9 mouse cellular contexts compared by ENCODE assay signal in genomic region chr8:126382749-126383148, GRCm38 (mm10). TPM values are rescaled to one million over a fixed set of nuclear protein-coding genes. Genes with fewer than 3 reads are reported as not detected.
DNase-seq lines count a peak whose midpoint lies in the region; ATAC-seq and TF ChIP-seq lines count a peak whose summit lies in the region.
"Had no signal": no experiment of that assay in that cellular context is flagged by ENCODE, and none has a peak within 500 bp of the region (broad histone marks: within the 10 kb centered on the region; RNA-seq: fewer than 3 reads in every experiment).

No protein-coding gene starts in this region.

- H3K9ac ChIP-seq in forebrain, postnatal 0 days = no peak overlapping the region
- H3K9ac ChIP-seq in forebrain, embryonic 13.5 days = no peak overlapping the region
- H3K9ac ChIP-seq in embryonic facial prominence, embryonic 11.5 days (replicated peaks; ENCODE audit: low read length) = no peak overlapping the region

- no peaks in the 10 kb centered on the region for H3K9me3 ChIP-seq in forebrain, postnatal 0 days (ENCODE audit: low read length)
- H3K9me3 ChIP-seq in forebrain, embryonic 13.5 days (replicated peaks) = no peaks in the 10 kb centered on the region
- no peaks in the 10 kb centered on the region for H3K9me3 ChIP-seq in embryonic facial prominence, embryonic 11.5 days (replicated peaks; ENCODE audit: control insufficient read depth, low read length)

- no peaks in the 10 kb centered on the region for H3K27me3 ChIP-seq in forebrain, postnatal 0 days (ENCODE audit: insufficient read depth, low read length)
- 0 out of 2 replicates have a peak, but pooled peaks cover 3% of the 10 kb centered on the region for H3K27me3 ChIP-seq in forebrain, embryonic 13.5 days
- H3K27me3 ChIP-seq in embryonic facial prominence, embryonic 11.5 days (ENCODE audit: control insufficient read depth, insufficient read depth, low read length) = no peaks in the 10 kb centered on the region

- no peaks in the 10 kb centered on the region for H3K4me1 ChIP-seq in forebrain, postnatal 0 days (ENCODE audit: insufficient read depth)
- no peaks in the 10 kb centered on the region for H3K4me1 ChIP-seq in forebrain, embryonic 13.5 days
- no peaks in the 10 kb centered on the region for H3K4me1 ChIP-seq in embryonic facial prominence, embryonic 11.5 days (ENCODE audit: control insufficient read depth, insufficient read depth, low read length)

- WGBS in forebrain, postnatal 0 days = 79% methylated on average over 5 of the region's 5 CpGs
- WGBS in forebrain, embryonic 13.5 days = 65% methylated on average over 5 of the region's 5 CpGs
- 69% methylated on average over 5 of the region's 5 CpGs for whole genome bisulfite sequencing in embryonic facial prominence, embryonic 11.5 days

- peak; percentile 37 for DNase-seq in forebrain, postnatal 0 days
- peak; percentile 10 for DNase-seq in urinary bladder, postnatal 14 days (ENCODE audit: low spot score)
- no peak for DNase-seq in urinary bladder, adult 2 months (ENCODE audit: low spot score)
- peak; percentile 55 for DNase-seq in embryonic facial prominence, embryonic 11.5 days (ENCODE audit: low spot score)
- peak; percentile 20 to 35 for DNase-seq in left cerebral cortex, adult 8-10 months (ENCODE audit: low spot score in 2 of 2)
- DNase-seq in right cerebral cortex, adult 2 months (ENCODE audit: low spot score in 2 of 2) = peak; percentile 49 to 56
- no peak for DNase-seq in heart, postnatal 36 days

- H3K4me2 ChIP-seq in forebrain, postnatal 0 days (ENCODE audit: low read depth) = no peak overlapping the region
- H3K4me2 ChIP-seq in forebrain, embryonic 13.5 days = no peak overlapping the region
- no peak overlapping the region for H3K4me2 ChIP-seq in embryonic facial prominence, embryonic 11.5 days (ENCODE audit: low read depth, low read length)

- TF ChIP-seq CTCF in forebrain, postnatal 0 days (IDR thresholded peaks at IDR 0.05; ENCODE audit: low read depth) = peak; percentile 78

- no peak for ATAC-seq in forebrain, postnatal 0 days
- ATAC-seq in forebrain, embryonic 13.5 days = no peak
- no peak for ATAC-seq in embryonic facial prominence, embryonic 11.5 days (replicated peaks; ENCODE audit: insufficient number of reproducible peaks, low FRiP score, low TSS enrichment, low read depth)

- intact Hi-C loops in heart, postnatal 36 days (cut with DNase I) = loop anchor here (5.0 to 10.0 kb wide), 2 partner anchors 125 to 428 kb away; no protein-coding TSS in a partner anchor

- no peak overlapping the region for H3K4me3 ChIP-seq in forebrain, postnatal 0 days (ENCODE audit: low read depth, low read length)
- H3K4me3 ChIP-seq in forebrain, embryonic 13.5 days = no peak overlapping the region
- H3K4me3 ChIP-seq in embryonic facial prominence, embryonic 11.5 days (ENCODE audit: low read depth, low read length) = no peak overlapping the region

- H3K27ac ChIP-seq in forebrain, postnatal 0 days (ENCODE audit: low read depth, low read length) = no peak overlapping the region
- H3K27ac ChIP-seq in forebrain, embryonic 13.5 days = no peak overlapping the region
- H3K27ac ChIP-seq in embryonic facial prominence, embryonic 11.5 days (replicated peaks; ENCODE audit: low read depth, low read length) = no peak overlapping the region

- H3K36me3 ChIP-seq in forebrain, postnatal 0 days (ENCODE audit: insufficient read depth) = no peaks in the 10 kb centered on the region
- no peaks in the 10 kb centered on the region for H3K36me3 ChIP-seq in forebrain, embryonic 13.5 days (ENCODE audit: poor library complexity, severe bottlenecking)
- H3K36me3 ChIP-seq in embryonic facial prominence, embryonic 11.5 days (replicated peaks; ENCODE audit: control insufficient read depth, insufficient read depth, low read depth, low read length) = no peaks in the 10 kb centered on the region
- H3K36me3 ChIP-seq: G1E had no signal

RNA-seq across cellular contexts. Expression of gene Coa6, which starts 39.6 kb away (rescaled TPM):
- 22.2 and 33.7 TPM in 2 replicates for total RNA-seq in forebrain, postnatal 0 days (2014; rRNA removed)
- polyA plus RNA-seq in forebrain, postnatal 0 days (2015; fragmentation: Nextera tagmentation; extraction: Ambion mirVana) = 37.3 and 41.1 TPM in 2 replicates
- 46.2 and 51.9 TPM in 2 replicates for polyA plus RNA-seq in forebrain, embryonic 13.5 days (2015; fragmentation: Nextera tagmentation; extraction: Ambion mirVana)
- polyA plus RNA-seq in urinary bladder, adult 2 months (2012; rRNA removed) = 32.0 and 38.1 TPM in 2 replicates
- polyA plus RNA-seq in embryonic facial prominence, embryonic 11.5 days (2014; fragmentation: Nextera tagmentation; extraction: Ambion mirVana) = 47.8 and 56.5 TPM in 2 replicates
- 10 to 100 TPM; 21.5 to 28.3 (median 24.5) TPM for total RNA-seq in left cerebral cortex, adult 8-10 months (2022)
- total RNA-seq in heart, postnatal 36 days (2021) = 10 to 100 TPM; 21.7 to 24.6 TPM

Comparison
In these comparisons a context has a peak if more than half of its experiments do, and no peak if none do; other contexts are left out.
1. DNase-seq: peak in forebrain, postnatal 0 days (single experiment), urinary bladder, postnatal 14 days (single experiment), embryonic facial prominence, embryonic 11.5 days (single experiment), left cerebral cortex, adult 8-10 months (2 of 2) and right cerebral cortex, adult 2 months (2 of 2); none in urinary bladder, adult 2 months (single experiment) and heart, postnatal 36 days (0 of 2).